12 mouse cellular contexts compared by ENCODE assay signal in genomic region chr6:148404500-148404899, GRCm38 (mm10). TPM values are rescaled to one million over a fixed set of nuclear protein-coding genes. Genes with fewer than 3 reads are reported as not detected.
DNase-seq lines count a peak whose midpoint lies in the region; ATAC-seq and TF ChIP-seq lines count a peak whose summit lies in the region.
"Had no signal": no experiment of that assay in that cellular context is flagged by ENCODE, and none has a peak within 500 bp of the region (broad histone marks: within the 10 kb centered on the region; RNA-seq: fewer than 3 reads in every experiment).

No protein-coding gene starts in this region.

- no peak overlapping the region for H3K4me2 ChIP-seq in heart, embryonic 11.5 days
- no peak overlapping the region for H3K4me2 ChIP-seq in lung, embryonic 14.5 days
- no peak overlapping the region for H3K4me2 ChIP-seq in forebrain, embryonic 13.5 days
- no peak overlapping the region for H3K4me2 ChIP-seq in hindbrain, embryonic 14.5 days (replicated peaks)
- H3K4me2 ChIP-seq: liver, embryonic 15.5 days had no signal

- H3K4me1 ChIP-seq in kidney, adult 2 months (ENCODE audit: control insufficient read depth, insufficient read depth, low read length) = 0 out of 2 replicates have a peak, but pooled peaks cover 2% of the 10 kb centered on the region
- H3K4me1 ChIP-seq in heart, embryonic 11.5 days (ENCODE audit: control insufficient read depth, insufficient read depth, low read length) = peaks cover 8% of the 10 kb centered on the region; the same call in 1 of the 2 replicates
- H3K4me1 ChIP-seq in lung, embryonic 14.5 days (ENCODE audit: insufficient read depth) = no peaks in the 10 kb centered on the region
- H3K4me1 ChIP-seq in forebrain, embryonic 13.5 days = no peaks in the 10 kb centered on the region; the same call in 1 of the 2 replicates
- H3K4me1 ChIP-seq in hindbrain, embryonic 14.5 days (replicated peaks; ENCODE audit: control insufficient read depth, insufficient read depth, low read length) = no peaks in the 10 kb centered on the region
- H3K4me1 ChIP-seq: liver, embryonic 15.5 days had no signal

- H3K9ac ChIP-seq in heart, embryonic 11.5 days (ENCODE audit: low read depth, low read length) = no peak overlapping the region
- no peak overlapping the region for H3K9ac ChIP-seq in lung, embryonic 14.5 days
- H3K9ac ChIP-seq in forebrain, embryonic 13.5 days = no peak overlapping the region
- no peak overlapping the region for H3K9ac ChIP-seq in hindbrain, embryonic 14.5 days
- H3K9ac ChIP-seq: liver, embryonic 15.5 days had no signal

- no peaks in the 10 kb centered on the region for H3K27me3 ChIP-seq in kidney, adult 2 months (replicated peaks; ENCODE audit: control insufficient read depth, insufficient read depth, low read length)
- H3K27me3 ChIP-seq in heart, embryonic 11.5 days (ENCODE audit: control insufficient read depth, insufficient read depth, low read length) = no peaks in the 10 kb centered on the region
- no peaks in the 10 kb centered on the region for H3K27me3 ChIP-seq in lung, embryonic 14.5 days (ENCODE audit: insufficient read depth, low read length)
- H3K27me3 ChIP-seq in forebrain, embryonic 13.5 days = no peaks in the 10 kb centered on the region
- no peaks in the 10 kb centered on the region for H3K27me3 ChIP-seq in hindbrain, embryonic 14.5 days (ENCODE audit: control insufficient read depth, insufficient read depth, low read length)
- H3K27me3 ChIP-seq: liver, embryonic 15.5 days had no signal

- peak overlapping the region; percentile 43 for H3K27ac ChIP-seq in kidney, adult 2 months (ENCODE audit: insufficient read depth, low read depth, low read length)
- no peak overlapping the region for H3K27ac ChIP-seq in heart, embryonic 11.5 days (ENCODE audit: low read depth, low read length)
- H3K27ac ChIP-seq in lung, embryonic 14.5 days (ENCODE audit: low read depth) = no peak overlapping the region; the same call in 1 of the 2 replicates
- H3K27ac ChIP-seq in forebrain, embryonic 13.5 days = no peak overlapping the region
- H3K27ac ChIP-seq in hindbrain, embryonic 14.5 days = no peak overlapping the region
- H3K27ac ChIP-seq: liver, embryonic 15.5 days had no signal

- peak; percentile 59; the same call in 1 of the 2 replicates for ATAC-seq in heart, embryonic 11.5 days (replicated peaks; ENCODE audit: insufficient number of reproducible peaks, low FRiP score, low TSS enrichment)
- ATAC-seq in lung, embryonic 14.5 days (ENCODE audit: insufficient read depth) = peak; percentile 74
- ATAC-seq in forebrain, embryonic 13.5 days = no peak
- no peak for ATAC-seq in hindbrain, embryonic 14.5 days (ENCODE audit: low FRiP score)

- WGBS in kidney, adult 2 months = 46% methylated on average over 1 of the region's 1 CpGs
- WGBS in heart, embryonic 11.5 days (ENCODE audit: insufficient replicate concordance) = 33% methylated on average over 1 of the region's 1 CpGs
- 18% methylated on average over 1 of the region's 1 CpGs for WGBS in lung, embryonic 14.5 days
- WGBS in forebrain, embryonic 13.5 days = 58% methylated on average over 1 of the region's 1 CpGs
- WGBS in hindbrain, embryonic 14.5 days = 50% methylated on average over 1 of the region's 1 CpGs

- no peaks in the 10 kb centered on the region for H3K9me3 ChIP-seq in heart, embryonic 11.5 days (replicated peaks; ENCODE audit: control insufficient read depth, low read length)
- no peaks in the 10 kb centered on the region for H3K9me3 ChIP-seq in lung, embryonic 14.5 days (ENCODE audit: low read depth, low read length)
- H3K9me3 ChIP-seq in forebrain, embryonic 13.5 days (replicated peaks) = no peaks in the 10 kb centered on the region
- no peaks in the 10 kb centered on the region for H3K9me3 ChIP-seq in hindbrain, embryonic 14.5 days (ENCODE audit: control insufficient read depth, low read length)
- H3K9me3 ChIP-seq: liver, embryonic 15.5 days had no signal

- DNase-seq in kidney, adult 2 months = peak; percentile 75
- DNase-seq in kidney, postnatal 4 days = no peak
- peak; percentile 60 for DNase-seq in Muller cell, postnatal 12 days (ENCODE audit: inconsistent ontology term)
- peak; percentile 40 for DNase-seq in lung, embryonic 14.5 days
- DNase-seq in hindbrain, embryonic 14.5 days (ENCODE audit: low spot score) = no peak
- DNase-seq in cerebellum, adult 9-10 months = no peak
- DNase-seq: adrenal gland, postnatal 14 days; right cerebral cortex, postnatal 14 days had no signal

- no peak overlapping the region for H3K4me3 ChIP-seq in kidney, adult 2 months (ENCODE audit: insufficient read depth, low read depth, low read length)
- H3K4me3 ChIP-seq in heart, embryonic 11.5 days (ENCODE audit: low read depth, low read length) = no peak overlapping the region
- no peak overlapping the region for H3K4me3 ChIP-seq in lung, embryonic 14.5 days (ENCODE audit: low read depth, low read length)
- H3K4me3 ChIP-seq in forebrain, embryonic 13.5 days = no peak overlapping the region
- H3K4me3 ChIP-seq in hindbrain, embryonic 14.5 days (replicated peaks; ENCODE audit: low read length) = no peak overlapping the region
- H3K4me3 ChIP-seq: erythroblast, embryonic 14.5 days; liver, embryonic 15.5 days had no signal

- no peak for TF ChIP-seq CTCF in kidney, adult 2 months (conservative IDR thresholded peaks at IDR 0.05; ENCODE audit: insufficient read depth, insufficient read length, low read depth, low read length)
- TF ChIP-seq CTCF in lung, embryonic 14.5 days (IDR thresholded peaks at IDR 0.05; ENCODE audit: low read depth) = no peak

- no peaks in the 10 kb centered on the region for H3K36me3 ChIP-seq in kidney, adult 2 months (ENCODE audit: control insufficient read depth, insufficient read depth, low read length)
- H3K36me3 ChIP-seq in heart, embryonic 11.5 days (ENCODE audit: control insufficient read depth, insufficient read depth, low read length) = no peaks in the 10 kb centered on the region
- no peaks in the 10 kb centered on the region for H3K36me3 ChIP-seq in lung, embryonic 14.5 days (ENCODE audit: insufficient read depth)
- no peaks in the 10 kb centered on the region for H3K36me3 ChIP-seq in forebrain, embryonic 13.5 days (ENCODE audit: poor library complexity, severe bottlenecking)
- H3K36me3 ChIP-seq in hindbrain, embryonic 14.5 days (replicated peaks; ENCODE audit: control insufficient read depth, insufficient read depth) = no peaks in the 10 kb centered on the region
- H3K36me3 ChIP-seq: liver, embryonic 15.5 days had no signal

- TF ChIP-seq POLR2A in kidney, adult 2 months (IDR thresholded peaks at IDR 0.05; ENCODE audit: low read depth, low read length) = no peak

RNA-seq across cellular contexts. Expression of gene Tmtc1, which starts 39.7 kb away (rescaled TPM):
- polyA plus RNA-seq in kidney, adult 2 months (2012; rRNA removed) = 10.6 and 11.0 TPM in 2 replicates
- polyA plus RNA-seq in heart, embryonic 11.5 days (2014; fragmentation: Nextera tagmentation; extraction: Ambion mirVana) = 1.4 and 2.7 TPM in 2 replicates
- polyA plus RNA-seq in lung, embryonic 14.5 days (2014; fragmentation: Nextera tagmentation; extraction: Ambion mirVana) = 3.6 and 4.4 TPM in 2 replicates
- 0.87 and 1.1 TPM in 2 replicates for polyA plus RNA-seq in forebrain, embryonic 13.5 days (2015; fragmentation: Nextera tagmentation; extraction: Ambion mirVana)
- 5.3 and 6.0 TPM in 2 replicates for polyA plus RNA-seq in hindbrain, embryonic 14.5 days (2014; fragmentation: Nextera tagmentation; extraction: Ambion mirVana)
- polyA plus RNA-seq: erythroblast, embryonic 14.5 days had no signal

Comparison
In these comparisons a context has a peak if more than half of its experiments do, and no peak if none do; other contexts are left out.
1. DNase-seq: peak in kidney, adult 2 months (single experiment), Muller cell, postnatal 12 days (single experiment) and lung, embryonic 14.5 days (single experiment); none in kidney, postnatal 4 days (0 of 2), hindbrain, embryonic 14.5 days (single experiment) and cerebellum, adult 9-10 months (single experiment).
2. ATAC-seq: peak in heart, embryonic 11.5 days (single experiment) and lung, embryonic 14.5 days (single experiment); none in forebrain, embryonic 13.5 days (single experiment) and hindbrain, embryonic 14.5 days (single experiment).